Mouse (Mus musculus) right cerebral cortex, postnatal 25 days (tissue): Measurements from ENCODE around the gene Calca.
"Not testable (repeated sequence)": the region's sequence is repeated elsewhere in the genome, so short reads cannot be mapped to it uniquely, and the experiment has no call there.

Experiments used
- DNase-seq: peaks from one replicate; pipeline ENCODE4 v3.0.0; 2022

The Calca gene

GRCm38 (mm10) chr7:114636102-114636501, at the start of gene Calca:
Gene Calca, minus strand, starts transcription at chr7:114636357.
- DNase-seq, result peak; percentile 3

GRCm38 (mm10) chr7:114672697-114673096, 36.5 kb upstream of the Calca start:
- DNase-seq, result no peak

DNA sequence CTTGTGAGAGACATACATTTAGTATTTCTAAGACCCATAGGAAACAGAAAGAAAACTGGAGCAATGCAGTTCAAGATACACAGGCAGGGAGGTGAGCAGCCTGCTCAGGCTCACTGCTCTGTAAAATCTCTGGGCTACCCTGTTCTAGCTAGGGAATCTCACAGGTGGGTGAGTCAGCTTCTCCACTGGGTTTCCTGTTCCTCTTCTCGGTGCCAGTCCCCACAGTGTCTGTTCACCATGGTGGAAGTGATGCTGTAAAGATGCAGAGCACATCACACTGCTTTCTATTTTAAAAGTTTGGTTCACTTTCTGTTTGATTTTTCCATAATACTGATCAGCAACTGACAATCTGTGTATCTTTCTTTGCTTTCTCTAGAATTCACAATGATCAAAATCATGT, 35.2 kb upstream of the Calca start:
- DNase-seq, result no peak

- DNase-seq, result no peak
These were observed 13.6 kb upstream of the Calca start for GRCm38 (mm10) chr7:114649730-114650129.

- DNase-seq, result no peak
These were observed 12.6 kb upstream of the Calca start for GRCm38 (mm10) chr7:114648791-114649190.

DNA sequence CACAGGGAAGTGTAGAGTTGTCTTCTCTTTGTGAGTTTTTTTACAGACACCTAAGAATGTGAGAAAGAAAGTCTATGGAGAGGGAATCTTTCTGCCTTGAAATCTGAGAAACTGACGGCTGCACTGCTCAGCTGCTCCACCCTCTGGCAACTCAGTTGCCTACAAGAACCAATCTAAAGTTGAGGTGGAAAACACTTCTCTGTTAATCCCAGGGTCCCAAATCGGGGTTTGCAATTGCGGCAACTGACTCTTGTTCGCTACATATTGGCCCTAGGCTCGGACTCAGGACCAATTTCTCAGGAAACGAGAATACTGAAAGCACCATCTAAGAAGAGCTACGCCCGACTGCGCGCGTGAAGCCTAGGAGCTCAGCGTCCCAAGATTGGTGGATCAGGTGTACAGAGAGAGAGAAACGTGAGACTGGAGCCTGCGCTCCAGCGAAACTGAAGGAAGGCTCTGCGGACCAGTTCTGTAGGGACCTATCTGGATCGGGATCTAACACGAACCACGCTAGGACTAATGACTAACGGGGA, 522 bp downstream of the Calca start:
- peak; percentile 39 for DNase-seq

- DNase-seq, result no peak
These were observed 1.8 kb downstream of the Calca start for GRCm38 (mm10) chr7:114634386-114634785.

GRCm38 (mm10) chr7:114625966-114626365, 10.2 kb downstream of the Calca start:
- no peak for DNase-seq

DNA sequence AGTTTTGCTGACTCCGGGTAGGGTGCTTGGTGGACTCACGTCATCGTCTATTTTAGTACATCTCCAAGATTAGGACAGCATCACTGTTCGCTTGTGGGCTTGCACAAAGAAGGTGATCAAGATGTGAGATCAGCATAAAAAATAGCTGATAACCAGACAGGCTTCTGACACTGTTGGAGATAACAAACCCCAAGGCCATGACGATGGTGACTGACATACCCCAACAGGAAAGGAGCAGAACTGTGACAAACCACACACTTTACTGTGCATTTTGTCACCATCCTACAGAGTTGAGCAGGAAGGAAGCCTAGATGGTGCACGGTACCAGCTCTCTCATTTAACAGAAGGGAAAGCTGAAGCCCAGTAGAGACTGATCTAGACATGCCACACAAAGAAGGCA, 19.4 kb downstream of the Calca start:
- DNase-seq, result no peak

GRCm38 (mm10) chr7:114594391-114594790, 41.8 kb downstream of the Calca start:
- not testable (repeated sequence) for DNase-seq

DNA sequence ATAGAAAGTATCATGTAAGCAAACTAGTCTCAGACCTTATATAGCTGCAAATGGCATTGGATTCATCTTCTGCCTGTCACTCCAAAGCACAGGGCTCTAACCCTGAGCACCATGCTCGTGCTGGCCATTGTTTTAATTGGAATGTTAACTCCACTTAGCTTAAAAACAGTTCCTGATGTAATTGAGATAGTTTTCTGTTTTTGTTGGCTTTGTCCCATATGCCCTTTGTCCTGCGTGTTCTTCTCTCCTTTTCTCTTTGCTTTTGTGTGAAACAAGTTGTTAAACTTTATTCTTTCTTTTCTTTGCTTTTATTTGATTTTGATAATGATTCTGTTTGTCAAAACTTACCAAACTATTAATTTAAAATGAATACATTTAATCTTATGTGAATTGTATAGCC, 53.7 kb downstream of the Calca start:
- DNase-seq, result no peak
